Mouse (Mus musculus) frontal cortex, postnatal 36 days (tissue): ENCODE results near the gene Grcc10.

ENCODE experiments used
- DNase-seq, 2 experiments: peaks; one replicate each; pipeline ENCODE4 v3.0.0; 2022; ENCODE audit warnings: low spot score in 2 of 2

Gene Grcc10

DNA sequence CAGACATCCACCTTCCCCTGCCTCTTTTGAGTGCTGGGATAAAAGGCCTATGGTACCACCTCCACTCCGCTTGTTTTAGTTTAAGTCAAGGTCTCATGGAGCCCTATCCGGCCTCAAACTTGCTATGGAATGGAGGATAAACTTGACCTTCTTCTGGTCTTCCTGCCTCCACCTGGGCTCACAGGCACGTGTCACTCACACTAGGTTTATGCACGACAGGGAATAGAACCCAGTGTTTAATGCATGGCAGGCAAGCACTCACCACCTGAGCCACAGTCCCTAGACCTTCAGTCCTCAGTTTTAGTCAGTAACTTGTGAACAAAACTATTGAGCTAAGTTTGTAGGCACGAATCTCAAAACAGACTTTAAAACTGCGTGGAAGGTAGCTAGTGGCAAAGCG lies 10.1 kb downstream of the Grcc10 start:
- DNase-seq, result no peak

DNA sequence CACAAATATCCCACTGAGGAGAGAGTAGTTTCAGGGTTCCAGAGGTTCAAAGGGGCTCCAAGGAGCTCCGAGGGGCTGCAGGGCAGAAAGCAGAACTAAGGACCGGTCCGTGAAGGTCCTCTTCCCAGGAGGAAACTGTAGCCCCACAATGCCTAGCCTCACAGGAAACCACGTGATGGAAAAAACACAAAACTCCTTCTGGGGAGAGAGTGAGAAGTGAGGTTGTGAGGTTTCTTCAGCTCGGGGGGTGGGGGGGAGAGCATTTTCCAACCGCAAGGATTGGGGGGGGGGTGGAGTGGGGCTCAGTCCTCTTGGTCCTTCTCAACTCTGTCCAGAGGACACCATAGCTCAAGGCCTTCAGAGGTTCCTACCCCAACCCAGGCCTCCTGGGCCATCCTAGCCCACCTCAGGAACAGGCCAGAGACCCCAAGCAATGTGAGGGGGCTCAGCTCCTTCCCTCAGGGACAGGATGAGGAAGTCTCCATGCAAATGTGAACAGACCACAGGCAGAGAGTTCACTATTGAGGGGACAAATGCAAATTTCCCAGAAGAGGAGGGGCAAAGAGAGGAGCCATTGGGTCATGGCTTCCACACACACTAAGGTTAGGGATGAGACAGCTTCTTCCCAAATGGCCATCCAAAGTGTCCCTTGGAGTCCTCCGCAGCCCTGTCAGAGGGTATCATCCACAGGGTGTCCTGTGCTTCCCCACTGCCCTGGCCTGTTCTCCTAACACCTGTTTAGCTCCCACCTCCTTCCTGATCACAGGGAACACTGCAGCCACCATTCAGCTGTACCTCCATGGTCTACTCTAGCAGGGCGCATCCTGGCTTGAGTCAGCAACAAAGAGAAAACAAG lies 11.1 kb downstream of the Grcc10 start:
- no peak for DNase-seq

DNA sequence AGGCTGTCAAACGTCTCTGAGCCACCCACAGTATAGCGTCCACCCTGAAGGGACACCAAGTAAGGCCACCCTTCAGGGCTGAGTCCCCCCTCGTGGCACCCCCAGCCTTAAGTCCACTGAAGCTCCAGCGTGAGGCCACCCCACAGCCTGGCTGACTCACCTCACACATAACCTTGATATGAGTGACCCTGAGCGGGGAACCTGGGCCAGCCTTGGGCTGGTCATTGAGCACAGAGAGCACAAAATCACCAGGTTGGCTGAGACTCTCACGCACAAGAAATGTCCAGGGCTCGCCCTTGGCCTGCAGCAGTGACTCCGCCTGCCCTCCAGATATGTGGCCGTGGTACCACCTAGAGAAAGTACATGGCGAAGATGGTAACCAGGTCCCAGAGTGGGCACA lies 12.6 kb downstream of the Grcc10 start:
- DNase-seq, result no peak

DNA sequence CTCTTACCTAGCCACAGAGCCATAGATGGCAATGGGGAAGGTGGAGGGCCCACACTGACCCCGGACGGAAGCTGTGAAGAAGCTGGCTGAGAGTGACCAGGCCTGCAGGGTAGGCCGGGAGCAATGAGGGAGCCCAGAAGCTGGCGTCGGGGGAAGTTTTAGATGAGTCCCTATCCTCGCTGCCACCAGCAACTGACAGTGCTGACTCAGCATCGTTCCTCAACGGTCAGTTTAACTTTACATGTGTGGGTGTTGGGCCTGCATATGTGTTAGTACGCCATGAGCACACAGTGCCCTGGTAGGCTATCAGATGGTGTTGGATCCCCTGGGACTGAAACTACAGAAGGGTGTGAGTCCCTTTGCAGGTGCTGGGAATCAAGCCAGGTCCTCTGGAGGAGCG lies 16.7 kb downstream of the Grcc10 start:
- no peak for DNase-seq

DNA sequence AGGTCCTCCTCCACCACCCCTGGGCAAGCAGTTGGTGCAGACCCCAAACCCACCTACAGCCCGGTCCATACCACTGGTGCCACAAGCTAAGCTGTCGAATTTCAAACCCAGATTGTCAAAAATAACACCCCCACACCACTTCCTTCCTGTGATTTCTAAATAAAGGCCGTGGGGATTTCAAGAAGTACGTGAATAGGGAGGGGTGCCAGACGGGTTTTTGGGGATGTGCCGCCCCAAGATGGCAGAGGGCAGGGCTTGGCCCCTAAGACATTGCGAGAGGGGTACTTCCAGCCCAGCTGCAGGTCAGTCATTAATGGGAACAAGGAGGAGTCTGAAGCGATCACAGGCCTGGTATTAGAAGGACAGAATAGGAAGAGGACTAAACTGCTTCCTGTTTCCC lies 17.6 kb downstream of the Grcc10 start:
- DNase-seq, result no peak

DNA sequence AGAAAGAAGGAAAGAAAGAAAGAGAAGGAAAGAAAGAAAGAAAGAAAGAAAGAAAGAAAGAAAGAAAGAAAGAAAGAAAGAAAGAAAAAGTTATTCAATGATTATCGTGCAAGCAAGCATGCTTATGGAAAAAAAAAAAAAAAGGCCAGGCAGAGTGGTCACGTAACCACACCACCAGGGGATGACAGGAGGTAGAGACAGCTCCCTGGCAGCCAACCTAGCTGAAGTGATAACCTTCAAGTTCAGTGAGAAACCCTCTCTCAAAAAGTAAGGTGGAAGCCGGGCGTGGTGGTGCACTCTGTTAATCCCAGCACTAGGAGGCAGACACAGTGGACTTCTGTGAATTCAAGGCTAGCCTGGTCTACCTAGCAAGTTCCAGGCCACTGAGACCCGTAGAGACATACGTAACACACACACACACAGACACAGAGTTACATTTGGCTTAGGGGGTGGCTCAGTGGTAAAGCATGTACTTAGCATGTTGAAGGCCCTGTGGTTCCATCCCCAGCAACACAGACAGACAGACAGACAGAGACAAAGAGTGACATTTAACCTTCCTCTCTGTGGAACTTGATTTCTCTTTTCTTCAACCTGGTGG lies 18.2 kb downstream of the Grcc10 start:
- no peak for DNase-seq

DNA sequence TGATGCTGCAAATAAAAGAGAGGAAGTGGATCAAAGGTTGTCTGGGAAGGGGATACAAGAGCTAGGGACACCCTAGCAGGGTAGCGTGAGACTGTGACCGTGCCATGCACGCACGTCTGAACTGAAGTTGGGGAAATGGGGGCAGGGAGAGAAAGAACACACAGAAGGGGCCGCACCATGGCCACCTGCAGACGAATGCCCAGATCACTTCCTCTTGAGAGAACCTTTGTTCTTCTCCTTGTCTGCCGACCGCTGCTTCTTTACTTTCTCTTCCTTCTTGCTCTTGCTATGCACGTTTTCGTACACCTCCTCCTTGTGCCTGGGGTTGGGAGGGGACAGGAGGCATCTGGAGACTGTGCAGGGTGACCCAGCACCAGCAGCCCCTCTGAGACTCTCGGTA lies 20.3 kb downstream of the Grcc10 start:
- DNase-seq, result no peak

DNA sequence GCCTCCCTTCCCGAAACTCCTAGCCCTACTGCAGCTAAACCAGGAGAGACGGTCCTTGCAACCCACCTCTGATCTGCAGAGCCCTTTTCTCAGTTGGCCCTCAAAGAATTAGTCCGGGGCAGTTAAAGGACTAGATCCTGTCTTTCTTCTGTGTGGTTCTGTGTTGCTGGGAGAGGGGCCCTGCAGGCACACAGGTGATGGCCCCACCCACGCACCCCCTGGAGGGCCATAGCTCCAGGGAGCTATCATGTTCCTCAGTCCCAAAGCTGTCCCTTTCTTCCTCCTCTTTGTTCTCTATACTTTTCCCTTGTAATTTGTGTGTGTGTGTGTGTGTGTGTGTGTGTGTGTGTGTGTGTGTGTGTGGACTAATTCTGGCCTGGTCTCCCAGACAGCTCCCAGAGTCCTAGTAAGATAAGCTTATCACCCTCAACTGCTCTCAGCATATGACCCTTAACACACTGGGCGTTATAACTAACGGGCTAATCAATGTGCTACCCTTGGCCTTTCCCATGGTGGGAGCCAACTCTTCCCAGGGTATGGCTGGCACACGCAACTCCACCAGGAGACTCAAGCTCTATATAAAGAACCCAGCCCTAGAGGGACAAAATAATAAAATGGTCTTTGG lies 21.7 kb downstream of the Grcc10 start:
- no peak for DNase-seq

DNA sequence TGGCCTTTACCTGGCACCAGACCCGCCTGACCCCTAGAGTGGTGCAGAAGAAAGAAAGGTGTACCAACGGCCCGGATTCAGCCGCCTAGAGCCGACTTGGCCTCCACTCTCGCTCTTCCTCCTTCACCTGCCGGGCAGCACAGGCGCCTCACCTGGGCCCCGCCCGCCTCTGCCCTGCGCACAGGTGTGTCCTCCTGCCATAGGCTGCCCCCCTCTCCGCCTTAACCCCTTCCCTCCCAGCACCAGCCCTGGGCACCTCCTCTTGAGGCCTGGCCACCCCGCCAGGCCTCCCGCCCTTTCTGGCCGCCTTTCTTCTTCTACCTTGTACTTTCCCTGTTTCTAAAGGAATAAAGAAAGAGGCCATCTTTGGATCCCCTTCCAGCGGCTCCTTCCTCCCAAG lies 22.5 kb downstream of the Grcc10 start:
- no peak for DNase-seq

DNA sequence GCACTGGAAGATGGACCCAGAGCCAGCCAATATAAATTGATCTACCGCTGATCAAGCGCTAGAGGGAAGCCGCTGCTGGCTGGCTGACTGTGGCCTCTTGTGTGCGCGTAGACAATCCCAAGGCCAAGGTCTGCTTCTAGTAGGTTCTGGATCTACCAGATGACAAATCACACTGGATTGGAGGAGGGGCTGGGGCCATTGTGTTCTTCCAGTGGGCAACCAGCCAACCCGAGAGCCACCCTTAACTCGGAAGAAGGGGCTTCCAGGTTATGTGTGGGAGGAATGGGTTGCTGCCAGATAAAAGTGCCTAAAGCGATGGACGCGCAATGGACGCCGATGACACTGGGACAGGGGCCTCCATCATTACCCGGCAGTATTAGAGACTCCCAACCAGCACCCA lies 23.2 kb downstream of the Grcc10 start:
- no peak for DNase-seq

DNA sequence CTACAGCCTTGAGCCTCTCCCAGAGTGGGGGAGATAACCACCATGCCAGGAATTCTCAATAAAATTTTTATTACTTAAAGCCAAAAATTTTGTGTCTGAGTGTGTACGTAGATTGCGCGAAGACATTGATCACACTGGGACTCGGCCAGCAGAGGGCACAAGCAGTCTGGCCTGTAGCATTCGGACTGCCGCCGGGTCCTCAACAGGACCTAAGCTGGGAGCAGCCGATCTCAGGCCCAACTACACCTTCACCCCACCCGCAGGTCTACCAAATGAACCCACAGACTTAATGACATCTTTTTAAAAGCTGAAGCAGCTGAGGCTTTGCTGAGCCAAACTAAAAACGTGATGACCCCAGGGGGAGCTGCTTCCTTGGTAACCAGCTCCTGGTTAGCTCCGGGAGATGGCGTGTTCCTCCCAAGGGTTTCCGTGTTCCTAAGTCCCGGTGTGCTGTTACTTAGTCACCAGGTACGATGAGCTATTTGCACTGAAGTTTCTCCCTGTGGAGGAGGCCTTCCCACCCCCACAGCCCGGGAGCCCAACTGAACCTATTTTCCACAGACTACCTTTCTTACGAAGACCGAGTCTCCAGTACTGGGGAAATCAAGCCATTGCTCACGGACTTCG lies 24.2 kb downstream of the Grcc10 start:
- no peak for DNase-seq

DNA sequence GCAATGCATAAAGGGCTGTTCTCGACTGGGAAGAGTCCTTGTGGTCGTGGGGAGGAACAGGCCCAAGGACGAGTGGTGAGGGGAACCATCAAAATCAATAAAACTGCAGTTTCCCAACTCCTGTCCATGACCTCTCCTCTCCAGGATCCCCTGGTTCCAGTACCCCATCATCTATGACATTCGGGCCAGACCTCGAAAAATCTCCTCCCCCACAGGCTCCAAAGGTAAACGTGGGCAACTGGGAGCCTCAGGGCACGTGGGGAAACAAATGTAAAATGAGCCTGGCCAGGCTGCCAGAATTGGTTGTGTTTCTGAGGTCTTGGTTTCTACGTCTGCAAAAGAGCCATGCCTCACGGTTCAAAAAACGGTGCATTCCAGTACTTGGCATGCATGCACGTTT lies 28.3 kb downstream of the Grcc10 start:
- no peak for DNase-seq

DNA sequence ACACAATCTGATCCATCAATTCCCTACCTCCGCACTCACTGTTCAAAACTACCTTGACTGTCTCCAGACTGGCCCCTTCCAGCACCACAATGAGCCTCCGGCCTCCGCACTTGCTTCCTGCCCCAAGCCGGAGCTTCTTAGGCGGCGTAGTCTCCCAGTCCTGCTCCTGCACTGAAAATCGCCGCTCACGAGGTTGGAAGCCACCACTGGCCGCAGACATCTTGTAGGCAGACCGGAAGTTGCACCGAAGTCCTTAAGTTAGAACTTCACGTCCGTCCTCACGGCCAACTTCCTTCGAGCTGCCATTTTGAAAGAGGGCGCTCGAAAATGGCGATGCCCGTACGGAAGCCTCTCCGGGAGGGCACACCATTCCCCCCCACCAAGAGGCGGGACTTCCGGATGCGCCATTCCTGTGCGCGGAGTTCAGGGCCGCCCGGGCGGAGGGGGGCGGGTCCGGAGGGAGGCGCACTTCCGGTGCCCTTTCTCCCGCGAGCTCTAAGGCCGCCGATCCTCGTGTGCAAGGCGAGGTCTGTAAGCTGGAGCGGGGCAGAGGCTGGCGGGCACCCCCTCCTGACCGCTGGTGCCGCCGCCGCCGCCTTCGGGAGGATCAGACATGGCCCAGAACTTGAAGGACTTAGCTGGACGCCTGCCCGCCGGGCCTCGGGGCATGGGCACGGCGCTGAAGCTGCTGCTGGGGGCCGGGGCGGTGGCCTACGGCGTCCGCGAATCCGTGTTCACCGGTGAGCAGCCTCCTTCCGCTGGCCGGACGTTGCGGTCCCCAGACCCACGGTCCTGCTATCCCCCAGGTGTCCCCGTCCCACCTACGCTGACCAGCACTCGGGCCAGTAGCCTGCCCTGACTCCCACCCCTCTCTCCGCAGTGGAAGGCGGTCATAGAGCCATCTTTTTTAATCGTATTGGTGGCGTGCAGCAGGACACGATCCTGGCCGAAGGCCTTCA lies 29.1 kb downstream of the Grcc10 start, which contains the start of the genes Emg1 and Phb2:
Gene Emg1, minus strand, starts transcription at position 355 of the 959 bp plus-strand sequence.
Gene Phb2, plus strand, starts transcription at position 513 of the 959 bp plus-strand sequence.
- DNase-seq, result peak; percentile 98

DNA sequence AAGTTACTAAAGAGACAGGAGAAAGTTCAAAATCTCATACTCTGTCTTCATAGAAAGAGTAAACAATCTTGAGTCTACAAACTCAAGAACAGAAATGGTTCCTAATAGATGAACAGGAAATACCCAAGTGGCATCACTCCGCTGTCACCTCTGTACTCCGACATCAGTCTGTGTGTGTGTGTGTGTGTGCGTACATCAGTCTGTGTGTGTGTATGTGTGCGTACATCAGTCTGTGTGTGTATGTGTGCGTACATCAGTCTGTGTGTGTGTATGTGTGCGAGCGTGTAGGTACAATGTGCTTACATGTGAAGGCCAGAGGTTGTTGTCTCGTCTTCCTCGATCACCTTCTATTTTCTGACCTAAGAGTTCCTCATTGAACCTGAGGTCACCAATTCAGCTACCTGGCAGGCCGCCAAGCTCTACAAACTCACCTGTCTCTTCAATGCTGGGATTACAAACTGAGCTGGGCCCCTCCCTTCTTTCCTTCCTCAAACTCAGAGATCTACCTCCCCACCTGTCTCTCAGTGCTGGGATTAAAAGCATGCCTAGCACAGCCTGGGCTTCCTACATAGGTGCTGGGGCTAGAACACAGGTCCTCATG lies 32.8 kb downstream of the Grcc10 start:
- DNase-seq, result no peak

DNA sequence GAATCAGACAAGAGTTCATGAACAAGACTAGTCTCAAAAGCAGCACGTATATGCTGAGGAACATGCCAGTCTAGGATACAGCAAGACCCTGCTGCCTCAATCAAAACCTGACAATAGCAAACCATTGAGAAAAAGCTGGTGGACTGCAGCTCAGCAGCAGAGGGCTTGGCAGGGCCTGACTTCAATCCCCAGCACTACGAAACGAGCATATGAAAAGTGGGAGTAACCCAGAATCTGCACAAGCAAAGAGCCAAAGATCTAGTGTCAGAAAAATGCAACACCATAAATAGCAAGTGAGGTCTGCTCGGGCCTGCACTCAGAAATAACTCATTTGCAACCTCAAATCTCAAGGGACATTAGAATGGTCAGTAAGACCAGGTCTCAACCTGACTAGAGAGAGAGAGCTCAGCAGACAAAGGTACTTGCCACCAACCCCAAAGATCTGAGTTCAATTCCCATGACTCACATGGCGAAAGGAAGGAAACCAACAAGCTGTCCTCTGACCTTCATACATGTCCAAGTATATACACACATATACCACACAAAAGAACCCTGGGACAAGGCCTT lies 35.0 kb downstream of the Grcc10 start:
- no peak for DNase-seq

DNA sequence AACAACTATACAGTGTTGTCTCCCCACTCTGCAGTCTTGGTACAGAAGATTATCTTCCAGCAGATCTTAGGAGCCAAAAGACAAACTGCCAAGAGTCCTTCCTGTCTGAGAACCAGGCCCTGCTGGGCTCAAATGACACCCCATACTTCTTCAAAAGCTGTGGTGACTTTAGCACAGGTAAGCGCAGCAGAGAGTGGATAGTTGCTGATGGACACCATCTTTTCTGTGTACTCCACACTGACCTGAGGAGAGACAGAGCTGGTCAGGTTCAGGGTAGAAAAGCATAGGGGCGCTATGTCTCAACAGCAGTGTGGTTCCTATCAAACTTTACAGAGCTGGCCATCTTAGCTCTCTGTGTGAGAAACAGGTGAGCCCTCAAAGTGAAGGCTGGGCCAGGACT lies 36.8 kb downstream of the Grcc10 start:
- DNase-seq, result no peak

DNA sequence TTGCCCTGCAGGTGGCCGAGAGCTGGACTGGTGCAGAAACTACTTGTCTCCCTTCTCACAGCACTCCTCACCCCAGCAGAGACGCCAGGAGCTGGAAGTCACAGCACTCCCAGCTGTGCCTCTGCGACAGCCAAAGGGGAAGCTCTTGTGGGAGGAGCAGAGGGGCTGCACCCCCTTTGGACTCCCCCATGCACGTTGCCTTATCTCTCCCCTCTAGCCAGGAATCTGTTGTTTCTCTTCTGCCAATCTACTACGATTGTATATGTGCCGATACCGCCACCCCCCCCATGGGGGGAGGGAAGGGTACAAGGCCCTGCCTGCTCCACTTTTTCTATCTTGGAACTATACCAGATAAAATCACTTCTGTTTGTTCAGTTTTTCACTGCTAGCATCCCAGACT lies 37.4 kb downstream of the Grcc10 start:
- no peak for DNase-seq

DNA sequence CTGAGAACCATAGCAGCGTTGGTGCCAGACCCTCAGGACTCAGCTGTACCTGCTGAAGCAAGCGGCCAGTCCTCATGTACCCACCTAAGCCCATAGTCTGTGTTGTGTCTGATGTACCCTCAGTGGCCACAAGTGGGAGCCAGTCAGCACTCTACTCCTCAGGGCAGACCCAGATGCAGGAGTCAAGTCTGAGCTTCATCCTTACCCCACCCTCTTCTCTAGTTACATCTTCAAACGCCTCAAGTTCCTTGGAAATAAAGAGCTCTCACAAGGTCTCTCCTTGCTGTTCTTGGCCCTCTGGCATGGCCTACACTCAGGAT lies 38.4 kb downstream of the Grcc10 start:
- peak; percentile 61 to 82 for DNase-seq

DNA sequence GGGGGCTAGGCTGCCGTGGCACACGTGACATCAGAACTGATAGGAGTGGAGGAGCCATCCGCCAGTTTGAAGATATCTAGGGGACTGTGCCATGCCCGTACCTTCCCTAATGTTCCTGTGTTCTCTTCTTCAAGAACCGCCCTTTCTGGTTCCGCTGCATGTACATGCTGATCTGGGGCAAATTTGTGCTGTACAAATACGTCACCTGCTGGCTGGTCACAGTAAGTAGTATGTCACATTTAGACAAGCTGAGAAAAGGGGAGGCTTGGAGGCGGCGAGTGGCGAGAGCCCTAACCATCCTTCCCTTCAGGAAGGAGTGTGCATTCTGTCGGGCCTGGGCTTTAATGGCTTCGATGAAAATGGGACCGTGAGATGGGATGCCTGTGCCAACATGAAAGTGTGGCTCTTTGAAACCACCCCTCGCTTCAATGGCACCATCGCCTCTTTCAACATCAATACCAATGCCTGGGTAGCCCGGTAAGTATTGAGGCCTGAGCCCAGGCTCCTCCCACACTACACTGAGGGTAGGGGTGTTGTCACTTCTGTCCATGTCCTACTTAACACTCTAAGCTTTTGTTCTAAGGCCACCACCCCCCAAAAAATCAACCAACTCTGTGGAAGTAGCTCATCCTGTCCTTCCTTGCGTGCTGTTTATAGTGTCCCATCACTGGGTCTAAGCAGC lies 38.9 kb downstream of the Grcc10 start:
- no peak for DNase-seq

DNA sequence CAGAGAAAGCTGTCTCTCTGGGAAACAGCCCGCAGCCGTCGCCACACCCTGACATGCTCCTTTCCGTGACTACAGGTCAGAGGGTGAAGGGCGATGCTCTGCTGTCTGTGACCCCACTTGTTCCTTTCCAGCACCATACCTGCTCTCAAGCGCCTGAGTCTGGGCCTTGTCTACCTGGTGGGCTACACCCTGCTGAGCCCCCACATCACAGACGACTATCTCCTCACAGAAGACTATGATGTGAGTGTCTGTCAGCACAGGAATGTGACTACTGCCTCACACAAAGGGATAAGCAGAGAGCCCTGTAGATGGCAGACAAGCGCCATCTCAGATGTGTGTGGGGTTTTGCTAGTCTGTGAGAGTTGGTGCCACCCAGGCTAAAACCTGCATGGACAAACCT lies 39.8 kb downstream of the Grcc10 start:
- DNase-seq, result no peak
